Mouse (Mus musculus) midbrain, embryonic 13.5 days (tissue): Measurements from ENCODE around the gene Irx4. TPM values are rescaled to one million over a fixed set of nuclear protein-coding genes. Genes with fewer than 3 reads are reported as not detected.

ENCODE experiments used
- ATAC-seq: fragments of 200-750 bp; cut with Nextera tagmentation; 2 replicates; pipeline ENCODE4 v1.8.0; 2017; ENCODE audit warnings: mild to moderate bottlenecking, moderate TSS enrichment, moderate library complexity
- H3K27ac ChIP-seq: fragments of 300-500 bp; sonication (generic); 2 replicates; pipeline ENCODE4 v1.5.1; 2015; ENCODE audit warnings: inconsistent platforms, mild to moderate bottlenecking, moderate library complexity
- H3K27me3 ChIP-seq: fragments of 300-500 bp; sonication (generic); 2 replicates; pipeline ENCODE4 v1.6.1; 2015; ENCODE audit warnings: mild to moderate bottlenecking, inconsistent platforms
- H3K36me3 ChIP-seq: fragments of 300-500 bp; sonication (generic); 2 replicates; pipeline ENCODE4 v1.6.1; 2015; ENCODE audit warnings: mild to moderate bottlenecking, inconsistent platforms
- H3K4me1 ChIP-seq: fragments of 300-500 bp; sonication (generic); replicated peaks from 2 replicates; pipeline ENCODE4 v1.6.1; 2015; ENCODE audit warnings: inconsistent platforms
- H3K4me2 ChIP-seq: fragments of 300-500 bp; sonication (generic); replicated peaks from 2 replicates; pipeline ENCODE4 v1.6.1; 2015; ENCODE audit warnings: moderate library complexity, mild to moderate bottlenecking, inconsistent platforms
- H3K4me3 ChIP-seq: fragments of 300-500 bp; sonication (generic); replicated peaks from 2 replicates; pipeline ENCODE4 v1.5.1; 2015; ENCODE audit warnings: mild to moderate bottlenecking, inconsistent platforms
- H3K9ac ChIP-seq: fragments of 300-500 bp; sonication (generic); replicated peaks from 2 replicates; pipeline ENCODE4 v1.6.1; 2015; ENCODE audit warnings: mild to moderate bottlenecking, inconsistent platforms
- H3K9me3 ChIP-seq: fragments of 300-500 bp; sonication (generic); 2 replicates; pipeline ENCODE4 v1.6.1; 2016; ENCODE audit warnings: mild to moderate bottlenecking, inconsistent platforms
- WGBS: fragments of 180-500 bp; shearing (Covaris S2); methylation state at CpG from one replicate; pipeline ENCODE4 v1.1.7; 2015; 5-methylcytosine and 5-hydroxymethylcytosine counted together
- polyA plus RNA-seq: library from polyadenylated mRNA; unstranded; fragments of >200 nt; fragmentation: Nextera tagmentation; extraction: Ambion mirVana; gene quantifications from 2 replicates; pipeline ENCODE4 v1.2.1, GENCODE M21; 2015

Irx4 gene
- 1.2 and 1.5 TPM in 2 replicates for polyA plus RNA-seq

- no peak for ATAC-seq
- H3K4me3 ChIP-seq: peak within 1 kb of the TSS; percentile 44
- H3K9me3 ChIP-seq: no peaks in the 10 kb centered on the region
- peaks cover 92% of the 10 kb centered on the region for H3K27me3 ChIP-seq
- H3K4me1 ChIP-seq: peaks cover 41% of the 10 kb centered on the region
- no peaks in the 10 kb centered on the region for H3K36me3 ChIP-seq
- H3K27ac ChIP-seq: no peak within 1 kb of the TSS
- H3K4me2 ChIP-seq: peak within 1 kb of the TSS; percentile 72
- H3K9ac ChIP-seq: peak within 1 kb of the TSS; percentile 14; the same call in 1 of the 2 replicates
- WGBS: under 1% methylated on average over 64 of the region's 86 CpGs
Measured at GRCm38 (mm10) chr13:73260354-73261035, at the start of gene Irx4. Irx4 (plus strand) TSS chr13:73260479.

- Histone ChIP-seq H3K9me3 (peaks cover 9% of the 10 kb centered on the region), H3K27me3 (no peaks in the 10 kb centered on the region), H3K4me1 (no peaks in the 10 kb centered on the region), H3K4me2 (no peak overlapping the region), H3K9ac (no peak overlapping the region), H3K36me3 (no peaks in the 10 kb centered on the region), H3K27ac (no peak overlapping the region), H3K4me3 (no peak overlapping the region)
- no peak for ATAC-seq
- WGBS: 67% methylated on average over 10 of the region's 10 CpGs
Measured at GRCm38 (mm10) chr13:73214301-73214700, 46.0 kb upstream of the Irx4 start.

GRCm38 (mm10) chr13:73236461-73236860 is 23.8 kb upstream of the Irx4 start:
- Histone ChIP-seq H3K4me1 (peaks cover 18% of the 10 kb centered on the region), H3K27ac (0 out of 2 replicates have a peak overlapping the region, but pooled peaks have one; percentile 47), H3K36me3 (no peaks in the 10 kb centered on the region), H3K4me2 (no peak overlapping the region), H3K9me3 (no peaks in the 10 kb centered on the region), H3K4me3 (no peak overlapping the region), H3K9ac (no peak overlapping the region), H3K27me3 (no peaks in the 10 kb centered on the region)
- peak; percentile 62 for ATAC-seq
- 40% methylated on average over 8 of the region's 8 CpGs for WGBS

- H3K4me2 ChIP-seq: no peak overlapping the region
- H3K4me1 ChIP-seq: peaks cover 18% of the 10 kb centered on the region
- no peaks in the 10 kb centered on the region; the same call in 1 of the 2 replicates for H3K9me3 ChIP-seq
- 0 out of 2 replicates have a peak, but pooled peaks have one; percentile 37 for ATAC-seq
- no peak overlapping the region for H3K9ac ChIP-seq
- H3K36me3 ChIP-seq: no peaks in the 10 kb centered on the region
- WGBS: 58% methylated on average over 4 of the region's 4 CpGs
- no peaks in the 10 kb centered on the region for H3K27me3 ChIP-seq
- H3K4me3 ChIP-seq: no peak overlapping the region
- H3K27ac ChIP-seq: no peak overlapping the region
Measured at GRCm38 (mm10) chr13:73239191-73239746, 21.0 kb upstream of the Irx4 start.

- H3K9ac ChIP-seq: no peak overlapping the region
- H3K27me3 ChIP-seq: no peaks in the 10 kb centered on the region
- no peak for ATAC-seq
- no peaks in the 10 kb centered on the region; the same call in 1 of the 2 replicates for H3K9me3 ChIP-seq
- 94% methylated on average over 5 of the region's 5 CpGs for WGBS
- H3K36me3 ChIP-seq: no peaks in the 10 kb centered on the region
- peaks cover 11% of the 10 kb centered on the region for H3K4me1 ChIP-seq
- H3K27ac ChIP-seq: no peak overlapping the region
- no peak overlapping the region for H3K4me2 ChIP-seq
- no peak overlapping the region for H3K4me3 ChIP-seq
Measured at GRCm38 (mm10) chr13:73242556-73242955, 17.7 kb upstream of the Irx4 start.

GRCm38 (mm10) chr13:73246961-73247360 is 13.3 kb upstream of the Irx4 start:
- H3K9me3 ChIP-seq: no peaks in the 10 kb centered on the region; the same call in 1 of the 2 replicates
- no peaks in the 10 kb centered on the region for H3K4me1 ChIP-seq
- peaks cover 13% of the 10 kb centered on the region; the same call in 1 of the 2 replicates for H3K27me3 ChIP-seq
- no peak overlapping the region for H3K4me3 ChIP-seq
- H3K9ac ChIP-seq: no peak overlapping the region
- no peaks in the 10 kb centered on the region for H3K36me3 ChIP-seq
- no peak for ATAC-seq
- no peak overlapping the region for H3K27ac ChIP-seq
- no peak overlapping the region for H3K4me2 ChIP-seq
- WGBS: 90% methylated on average over 4 of the region's 4 CpGs

- Histone ChIP-seq H3K36me3 (no peaks in the 10 kb centered on the region), H3K4me3 (no peak overlapping the region), H3K9me3 (no peaks in the 10 kb centered on the region), H3K4me2 (no peak overlapping the region), H3K27me3 (peaks cover 33% of the 10 kb centered on the region; the same call in 1 of the 2 replicates), H3K27ac (no peak overlapping the region), H3K4me1 (no peaks in the 10 kb centered on the region), H3K9ac (no peak overlapping the region)
- ATAC-seq: no peak
- WGBS: 48% methylated on average over 7 of the region's 7 CpGs
Measured at GRCm38 (mm10) chr13:73251222-73251621, 9.1 kb upstream of the Irx4 start.

GRCm38 (mm10) chr13:73252022-73252421 is 8.3 kb upstream of the Irx4 start:
- Histone ChIP-seq H3K9me3 (no peaks in the 10 kb centered on the region), H3K36me3 (no peaks in the 10 kb centered on the region), H3K4me1 (no peaks in the 10 kb centered on the region), H3K27ac (no peak overlapping the region), H3K27me3 (peaks cover 41% of the 10 kb centered on the region), H3K4me3 (no peak overlapping the region), H3K9ac (no peak overlapping the region), H3K4me2 (no peak overlapping the region)
- ATAC-seq: no peak
- WGBS: 60% methylated on average over 5 of the region's 5 CpGs

- ATAC-seq: no peak
- 62% methylated on average over 4 of the region's 4 CpGs for WGBS
- no peak overlapping the region for H3K4me2 ChIP-seq
- no peaks in the 10 kb centered on the region for H3K9me3 ChIP-seq
- H3K27ac ChIP-seq: no peak overlapping the region
- H3K27me3 ChIP-seq: peaks cover 84% of the 10 kb centered on the region
- H3K9ac ChIP-seq: no peak overlapping the region
- H3K4me1 ChIP-seq: peaks cover 25% of the 10 kb centered on the region
- H3K4me3 ChIP-seq: no peak overlapping the region
- H3K36me3 ChIP-seq: no peaks in the 10 kb centered on the region
Measured at GRCm38 (mm10) chr13:73258415-73258814, 1.9 kb upstream of the Irx4 start.

- WGBS: 10% methylated on average over 10 of the region's 10 CpGs
- Histone ChIP-seq H3K4me3 (peak overlapping the region; percentile 44), H3K4me1 (peaks cover 35% of the 10 kb centered on the region), H3K9me3 (no peaks in the 10 kb centered on the region), H3K9ac (no peak overlapping the region; the same call in 1 of the 2 replicates), H3K36me3 (no peaks in the 10 kb centered on the region), H3K27ac (no peak overlapping the region), H3K27me3 (peaks cover 90% of the 10 kb centered on the region), H3K4me2 (peak overlapping the region; percentile 72)
- no peak for ATAC-seq
Measured at GRCm38 (mm10) chr13:73259577-73260353, 514 bp upstream of the Irx4 start.

GRCm38 (mm10) chr13:73261036-73261730 is 904 bp downstream of the Irx4 start:
- peak overlapping the region; percentile 72 for H3K4me2 ChIP-seq
- H3K9ac ChIP-seq: 0 out of 2 replicates have a peak overlapping the region, but pooled peaks have one; percentile 14
- 5% methylated on average over 25 of the region's 25 CpGs for WGBS
- ATAC-seq: no peak
- H3K36me3 ChIP-seq: no peaks in the 10 kb centered on the region
- peak overlapping the region; percentile 44 for H3K4me3 ChIP-seq
- peaks cover 43% of the 10 kb centered on the region for H3K4me1 ChIP-seq
- H3K27ac ChIP-seq: no peak overlapping the region
- H3K9me3 ChIP-seq: no peaks in the 10 kb centered on the region
- peaks cover 98% of the 10 kb centered on the region for H3K27me3 ChIP-seq
